Mouse (Mus musculus): ENCODE measurements at regions not wholly inside any gene's neighbourhood (a gene's known extent, or its start where the extent isn't known, plus 50 kb on each side); places are given as distances from the start of the nearest gene placed in this dataset.

DNA sequence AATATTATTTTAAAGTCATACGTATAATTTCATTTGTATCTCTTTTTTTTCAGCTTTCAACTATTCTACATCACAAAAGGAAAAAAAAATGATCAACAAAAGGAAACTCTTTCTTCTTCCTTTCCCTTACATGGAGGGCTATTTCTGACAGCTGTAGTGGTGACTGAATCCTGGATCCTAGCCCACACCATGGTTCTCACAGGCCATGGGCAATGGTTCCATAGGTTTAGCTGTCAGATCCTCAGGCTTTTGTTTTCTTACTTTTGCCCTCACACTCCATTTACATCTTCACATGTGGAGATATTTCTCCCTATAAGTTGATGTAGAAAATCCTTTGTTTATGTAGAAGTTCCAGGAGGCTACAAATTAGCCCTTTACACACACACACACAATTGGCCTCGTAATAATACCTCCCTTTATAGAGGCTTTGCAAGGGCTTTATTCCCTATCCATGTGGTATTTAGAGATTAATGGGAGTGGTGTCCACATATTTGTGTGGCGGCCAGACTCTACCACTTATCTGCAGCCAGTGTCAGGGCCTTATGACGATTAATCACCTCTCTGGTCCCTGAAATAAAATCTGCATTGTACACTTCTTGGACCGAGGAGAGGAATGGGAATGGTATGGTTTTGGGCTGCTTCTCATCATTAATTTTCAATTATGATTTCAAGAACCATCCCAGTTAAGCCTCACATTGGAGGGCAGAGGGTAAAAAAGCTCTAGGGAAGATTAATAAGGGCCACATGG is 1057.0 kb downstream of the Flrt2 start:
- H3K79me2 ChIP-seq (replicated peaks; ENCODE audit: control insufficient read depth, extremely low read depth, insufficient read depth, poor library complexity, severe bottlenecking), result no peaks in the 10 kb centered on the region
- dilution Hi-C loops (cut with MboI; ENCODE audit: extremely low pct_ligation_motif_present, extremely low pct_unique_long_range_greater_than_20kb, low sequenced_read_pairs) (no loop called here), in situ Hi-C loops (cut with MboI; ENCODE audit: low pct_ligation_motif_present, low pct_unique_long_range_greater_than_20kb, low sequenced_read_pairs) (no loop called here)
- no peaks in the 10 kb centered on the region for H3K27me3 ChIP-seq (replicated peaks)
- H3K9me3 ChIP-seq (replicated peaks; ENCODE audit: low read length), result peaks cover 2% of the 10 kb centered on the region
- H3K4me3 ChIP-seq (replicated peaks in 1 of 3; ENCODE audit: low read depth in 2 of 3, low read length in 2 of 3, poor library complexity in 1 of 3), result no peak overlapping the region
- no peak for DNase-seq (ENCODE audit: extremely low read depth)
- H3K36me3 ChIP-seq (replicated peaks in 1 of 2; ENCODE audit: control insufficient read depth in 1 of 2, insufficient read depth in 1 of 2, low read length in 1 of 2), result no peaks in the 10 kb centered on the region
- H3K27ac ChIP-seq (ENCODE audit: insufficient read depth, low read depth), result no peak overlapping the region
- TF ChIP-seq JUND (conservative IDR thresholded peaks at IDR 0.05; ENCODE audit: low read depth, low read length) (no peak), POLR2A (IDR thresholded peaks at IDR 0.05; ENCODE audit: low read depth, low read length) (no peak), MAZ (IDR thresholded peaks at IDR 0.05; ENCODE audit: low read depth, low read length) (no peak), USF1 (IDR thresholded peaks at IDR 0.05; ENCODE audit: low read depth, low read length) (no peak), ZKSCAN1 (IDR thresholded peaks at IDR 0.05; ENCODE audit: borderline replicate concordance, low read depth, low read length) (no peak), ZC3H11A (IDR thresholded peaks at IDR 0.05; ENCODE audit: low read depth, low read length) (no peak), ETS1 (conservative IDR thresholded peaks at IDR 0.05; ENCODE audit: low read depth, low read length) (no peak), TBP (conservative IDR thresholded peaks at IDR 0.05; ENCODE audit: low read depth, low read length) (no peak), MAFK (IDR thresholded peaks at IDR 0.05; ENCODE audit: insufficient replicate concordance, low read length) (no peak), MEF2A (IDR thresholded peaks at IDR 0.05; ENCODE audit: borderline replicate concordance, low read depth, low read length) (no peak), E2F4 (IDR thresholded peaks at IDR 0.05; ENCODE audit: insufficient replicate concordance, low read depth, low read length) (no peak), SMC3 (IDR thresholded peaks at IDR 0.05; ENCODE audit: low read depth, low read length) (no peak)
- H3K9ac ChIP-seq (ENCODE audit: insufficient read depth, low read depth), result no peak overlapping the region
- H3K4me2 ChIP-seq (ENCODE audit: insufficient read depth, low read depth, poor library complexity, severe bottlenecking), result no peak overlapping the region
- H3K4me1 ChIP-seq (ENCODE audit: control insufficient read depth in 1 of 2, insufficient read depth in 2 of 2), result no peaks in the 10 kb centered on the region

GRCm38 (mm10) chr12:96754714-96755113 is 1062.7 kb downstream of the Flrt2 start:
- Histone ChIP-seq H3K79me2 (replicated peaks; ENCODE audit: control insufficient read depth, extremely low read depth, insufficient read depth, poor library complexity, severe bottlenecking) (no peaks in the 10 kb centered on the region), H3K4me3 (replicated peaks in 1 of 3; ENCODE audit: low read depth in 2 of 3, low read length in 2 of 3, poor library complexity in 1 of 3) (no peak overlapping the region), H3K36me3 (replicated peaks in 1 of 2; ENCODE audit: control insufficient read depth in 1 of 2, insufficient read depth in 1 of 2, low read length in 1 of 2) (no peaks in the 10 kb centered on the region), H3K9ac (ENCODE audit: insufficient read depth, low read depth) (no peak overlapping the region), H3K9me3 (replicated peaks; ENCODE audit: low read length) (peaks cover 2% of the 10 kb centered on the region), H3K4me2 (ENCODE audit: insufficient read depth, low read depth, poor library complexity, severe bottlenecking) (no peak overlapping the region), H3K4me1 (ENCODE audit: control insufficient read depth in 1 of 2, insufficient read depth in 2 of 2) (no peaks in the 10 kb centered on the region), H3K27me3 (replicated peaks) (no peaks in the 10 kb centered on the region), H3K27ac (ENCODE audit: insufficient read depth, low read depth) (no peak overlapping the region)
- dilution Hi-C loops (cut with MboI; ENCODE audit: extremely low pct_ligation_motif_present, extremely low pct_unique_long_range_greater_than_20kb, low sequenced_read_pairs), result no loop called here
- no peak for DNase-seq (ENCODE audit: extremely low read depth)
- TF ChIP-seq MAFK (IDR thresholded peaks at IDR 0.05; ENCODE audit: insufficient replicate concordance, low read length) (no peak), GABPA (IDR thresholded peaks at IDR 0.05; ENCODE audit: insufficient replicate concordance, low read depth, low read length) (no peak), E2F4 (IDR thresholded peaks at IDR 0.05; ENCODE audit: insufficient replicate concordance, low read depth, low read length) (no peak), NRF1 (IDR thresholded peaks at IDR 0.05; ENCODE audit: low read depth, low read length) (no peak), ZKSCAN1 (IDR thresholded peaks at IDR 0.05; ENCODE audit: borderline replicate concordance, low read depth, low read length) (no peak), POLR2AphosphoS2 (IDR thresholded peaks at IDR 0.05; ENCODE audit: low read depth, low read length) (no peak), ZC3H11A (IDR thresholded peaks at IDR 0.05; ENCODE audit: low read depth, low read length) (no peak), JUND (conservative IDR thresholded peaks at IDR 0.05; ENCODE audit: low read depth, low read length) (no peak), PAX5 (IDR thresholded peaks at IDR 0.05; ENCODE audit: low read length) (no peak), USF2 (conservative IDR thresholded peaks at IDR 0.05; ENCODE audit: low read depth, low read length) (no peak), RCOR1 (conservative IDR thresholded peaks at IDR 0.05; ENCODE audit: low read depth, low read length) (no peak), MEF2A (IDR thresholded peaks at IDR 0.05; ENCODE audit: borderline replicate concordance, low read depth, low read length) (no peak), IRF4 (IDR thresholded peaks at IDR 0.05; ENCODE audit: low read depth, low read length) (no peak), ZMIZ1 (IDR thresholded peaks at IDR 0.05; ENCODE audit: low read depth, low read length) (no peak)
- in situ Hi-C loops (cut with MboI; ENCODE audit: low pct_ligation_motif_present, low pct_unique_long_range_greater_than_20kb, low sequenced_read_pairs), result no loop called here
